Mouse (Mus musculus) limb, embryonic 11.5 days (tissue): ENCODE results near the gene Atxn1. TPM values are rescaled to one million over a fixed set of nuclear protein-coding genes. Genes with fewer than 3 reads are reported as not detected.

ENCODE experiments used
- ATAC-seq: fragments of 200-750 bp; cut with Nextera tagmentation; 2 replicates; pipeline ENCODE4 v1.8.0; 2017; ENCODE audit warnings: low read depth; ENCODE audit not compliant: insufficient number of reproducible peaks, low FRiP score, low TSS enrichment
- DNase-seq: peaks from one replicate; pipeline ENCODE4 v3.0.0-alpha.2; 2015; ENCODE audit warnings: low spot score
- H3K27ac ChIP-seq: fragments of 300-500 bp; sonication (generic); replicated peaks from 2 replicates; pipeline ENCODE4 v1.5.1; 2014; ENCODE audit warnings: low read depth, mild to moderate bottlenecking, low read length
- H3K27me3 ChIP-seq: fragments of 300-500 bp; sonication (generic); 2 replicates; pipeline ENCODE4 v1.6.1; 2014; ENCODE audit warnings: mild to moderate bottlenecking, low read length, mixed read lengths; ENCODE audit not compliant: control insufficient read depth, insufficient read depth
- H3K36me3 ChIP-seq: fragments of 300-500 bp; sonication (generic); 2 replicates; pipeline ENCODE4 v1.6.1; 2014; ENCODE audit warnings: mild to moderate bottlenecking, low read length, moderate library complexity, mixed read lengths; ENCODE audit not compliant: control insufficient read depth, insufficient read depth
- H3K4me1 ChIP-seq: fragments of 300-500 bp; sonication (generic); 2 replicates; pipeline ENCODE4 v1.6.1; 2014; ENCODE audit warnings: low read length, mixed read lengths; ENCODE audit not compliant: control insufficient read depth, insufficient read depth
- H3K4me2 ChIP-seq: fragments of 300-500 bp; sonication (generic); 2 replicates; pipeline ENCODE4 v1.6.1; 2014; ENCODE audit warnings: low read depth, mild to moderate bottlenecking, moderate library complexity; ENCODE audit not compliant: severe bottlenecking
- H3K4me3 ChIP-seq: fragments of 300-500 bp; sonication (generic); 2 replicates; pipeline ENCODE4 v1.5.1; 2014; ENCODE audit warnings: low read depth, low read length
- H3K9ac ChIP-seq: fragments of 300-500 bp; sonication (generic); 2 replicates; pipeline ENCODE4 v1.6.1; 2014; ENCODE audit warnings: mild to moderate bottlenecking, low read length
- H3K9me3 ChIP-seq: fragments of 300-500 bp; sonication (generic); 2 replicates; pipeline ENCODE4 v1.6.1; 2016; ENCODE audit warnings: low read length; ENCODE audit not compliant: control insufficient read depth
- WGBS: fragments of 180-500 bp; shearing (Covaris S2); extraction: QIAGEN DNeasy Blood & Tissue Kit; methylation state at CpG from one replicate; pipeline ENCODE4 v1.1.7; 2014; 5-methylcytosine and 5-hydroxymethylcytosine counted together
- polyA plus RNA-seq: library from polyadenylated mRNA; unstranded; fragments of >200 nt; fragmentation: Nextera tagmentation; extraction: Ambion mirVana; gene quantifications from 2 replicates; pipeline ENCODE4 v1.2.1, GENCODE M21; 2014

The Atxn1 gene
- polyA plus RNA-seq, 1 experiment from 2014 or later = 1.5 TPM

DNA sequence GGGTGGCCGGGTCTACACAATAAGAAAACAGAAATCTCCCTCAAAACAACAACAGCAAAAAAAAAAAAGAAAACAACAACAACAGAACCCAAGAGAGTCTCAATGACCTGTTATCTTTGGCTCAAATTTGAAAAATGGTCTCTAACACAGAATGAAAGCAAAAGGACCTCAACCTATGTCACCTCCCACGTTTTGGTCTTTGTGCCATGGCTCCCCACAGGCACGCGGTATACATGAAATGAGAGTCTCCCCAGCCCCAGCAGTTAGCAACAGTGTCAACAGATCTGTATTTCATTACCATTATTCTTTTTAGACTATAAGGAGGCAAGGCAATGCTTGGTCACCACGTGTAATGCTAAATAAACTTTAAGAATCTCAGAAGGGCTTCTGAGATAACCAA is 110.3 kb downstream of the Atxn1 start:
- no peaks in the 10 kb centered on the region for H3K4me1 ChIP-seq
- H3K9me3 ChIP-seq = no peaks in the 10 kb centered on the region
- no peaks in the 10 kb centered on the region for H3K27me3 ChIP-seq
- DNase-seq = no peak
- H3K9ac ChIP-seq = no peak overlapping the region
- H3K4me3 ChIP-seq = no peak overlapping the region
- ATAC-seq = no peak
- H3K27ac ChIP-seq = no peak overlapping the region
- H3K4me2 ChIP-seq = no peak overlapping the region
- H3K36me3 ChIP-seq = no peaks in the 10 kb centered on the region
- WGBS = 84% methylated on average over 5 of the region's 5 CpGs

DNA sequence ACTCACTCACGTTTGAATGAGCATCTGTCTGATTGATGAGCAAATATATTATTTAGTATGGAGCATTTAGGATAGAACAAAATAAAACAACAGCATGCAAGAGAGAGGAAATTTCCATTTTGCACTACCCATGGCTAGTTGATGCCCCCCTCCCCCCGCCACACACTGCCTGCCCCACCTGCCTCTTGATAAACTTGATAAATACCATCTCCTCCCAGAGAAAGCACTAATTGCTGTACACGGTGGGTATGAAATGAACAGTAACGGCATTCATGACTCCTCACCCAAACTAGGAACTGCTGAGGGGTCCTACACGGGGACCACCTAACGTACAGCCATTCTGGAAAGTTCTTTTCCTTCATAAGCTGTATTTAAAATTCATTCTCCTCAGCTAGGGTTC is 111.1 kb downstream of the Atxn1 start:
- no peaks in the 10 kb centered on the region for H3K27me3 ChIP-seq
- no peaks in the 10 kb centered on the region for H3K4me1 ChIP-seq
- H3K27ac ChIP-seq = no peak overlapping the region
- no peak for DNase-seq
- no peaks in the 10 kb centered on the region for H3K9me3 ChIP-seq
- H3K4me2 ChIP-seq = no peak overlapping the region
- no peak overlapping the region for H3K4me3 ChIP-seq
- no peak for ATAC-seq
- no peaks in the 10 kb centered on the region for H3K36me3 ChIP-seq
- 73% methylated on average over 6 of the region's 6 CpGs for WGBS
- no peak overlapping the region for H3K9ac ChIP-seq

DNA sequence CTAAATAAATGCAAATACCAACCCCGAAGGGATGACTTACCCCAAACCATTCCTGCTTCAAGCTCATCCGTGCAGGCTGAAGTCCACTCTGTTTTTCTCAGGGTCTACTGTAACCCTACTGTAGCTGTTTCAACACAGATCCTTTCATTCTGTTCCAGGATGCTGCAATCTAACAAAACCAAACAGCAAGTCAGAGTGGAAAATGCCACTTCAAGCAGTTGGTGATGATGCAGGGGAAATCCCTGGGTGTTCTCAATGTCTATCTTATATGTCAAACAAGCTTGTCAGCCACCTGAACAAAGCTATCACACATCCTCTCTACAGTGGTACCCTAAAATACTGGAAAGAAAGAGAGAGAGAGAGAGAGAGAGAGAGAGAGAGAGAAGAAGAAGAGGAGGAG is 112.5 kb downstream of the Atxn1 start:
- Histone ChIP-seq H3K27me3 (no peaks in the 10 kb centered on the region), H3K4me1 (no peaks in the 10 kb centered on the region), H3K36me3 (no peaks in the 10 kb centered on the region), H3K9ac (no peak overlapping the region), H3K9me3 (no peaks in the 10 kb centered on the region), H3K4me3 (no peak overlapping the region), H3K27ac (no peak overlapping the region), H3K4me2 (no peak overlapping the region)
- ATAC-seq (no peak), DNase-seq (no peak)
- WGBS = 92% methylated on average over 2 of the region's 2 CpGs

DNA sequence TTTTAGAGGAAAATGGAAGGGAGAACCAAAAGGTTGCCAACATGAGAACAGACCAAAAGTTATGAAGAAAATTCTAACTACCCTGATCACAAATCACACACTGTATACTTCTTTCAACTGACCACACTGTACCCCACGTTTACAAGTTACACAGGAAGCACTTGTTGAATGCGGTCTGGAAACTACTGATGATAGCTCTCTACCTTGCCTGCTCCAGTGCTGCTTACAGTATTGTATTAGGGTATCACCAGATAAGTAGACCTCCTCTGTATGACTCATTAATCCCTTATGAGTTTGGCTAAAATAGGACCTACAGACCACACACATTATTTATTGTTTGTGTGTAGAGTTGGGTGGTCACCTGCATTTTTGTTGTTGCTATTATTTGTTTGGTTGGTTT is 113.1 kb downstream of the Atxn1 start:
- Histone ChIP-seq H3K4me1 (no peaks in the 10 kb centered on the region), H3K36me3 (no peaks in the 10 kb centered on the region), H3K4me2 (no peak overlapping the region), H3K9me3 (no peaks in the 10 kb centered on the region), H3K4me3 (no peak overlapping the region), H3K27me3 (no peaks in the 10 kb centered on the region), H3K9ac (no peak overlapping the region), H3K27ac (no peak overlapping the region)
- ATAC-seq (no peak), DNase-seq (no peak)
- WGBS = 86% methylated on average over 2 of the region's 2 CpGs

DNA sequence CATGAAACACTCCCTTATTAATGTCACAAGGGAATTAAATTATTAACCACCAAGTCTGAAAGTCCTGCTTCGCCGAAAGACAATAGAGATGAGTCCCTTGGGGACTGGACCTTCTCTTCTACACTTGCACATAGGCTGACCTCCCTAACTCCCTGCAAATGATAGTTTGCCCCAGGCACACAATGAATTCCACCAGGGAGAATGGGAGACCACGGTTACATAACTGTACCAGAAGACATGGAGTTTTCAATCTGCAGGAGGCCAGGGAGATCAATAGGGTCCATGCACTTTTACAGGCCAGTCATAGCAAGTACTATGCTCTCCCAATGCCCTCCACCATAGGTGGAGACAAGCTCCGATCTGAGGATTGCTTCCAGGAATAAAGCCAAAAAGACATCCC is 113.7 kb downstream of the Atxn1 start:
- H3K4me1 ChIP-seq = no peaks in the 10 kb centered on the region
- no peak overlapping the region for H3K4me3 ChIP-seq
- no peaks in the 10 kb centered on the region for H3K36me3 ChIP-seq
- WGBS = 88% methylated on average over 4 of the region's 4 CpGs
- no peaks in the 10 kb centered on the region for H3K9me3 ChIP-seq
- H3K27ac ChIP-seq = no peak overlapping the region
- DNase-seq (no peak), ATAC-seq (no peak)
- H3K9ac ChIP-seq = no peak overlapping the region
- no peaks in the 10 kb centered on the region for H3K27me3 ChIP-seq
- H3K4me2 ChIP-seq = no peak overlapping the region

DNA sequence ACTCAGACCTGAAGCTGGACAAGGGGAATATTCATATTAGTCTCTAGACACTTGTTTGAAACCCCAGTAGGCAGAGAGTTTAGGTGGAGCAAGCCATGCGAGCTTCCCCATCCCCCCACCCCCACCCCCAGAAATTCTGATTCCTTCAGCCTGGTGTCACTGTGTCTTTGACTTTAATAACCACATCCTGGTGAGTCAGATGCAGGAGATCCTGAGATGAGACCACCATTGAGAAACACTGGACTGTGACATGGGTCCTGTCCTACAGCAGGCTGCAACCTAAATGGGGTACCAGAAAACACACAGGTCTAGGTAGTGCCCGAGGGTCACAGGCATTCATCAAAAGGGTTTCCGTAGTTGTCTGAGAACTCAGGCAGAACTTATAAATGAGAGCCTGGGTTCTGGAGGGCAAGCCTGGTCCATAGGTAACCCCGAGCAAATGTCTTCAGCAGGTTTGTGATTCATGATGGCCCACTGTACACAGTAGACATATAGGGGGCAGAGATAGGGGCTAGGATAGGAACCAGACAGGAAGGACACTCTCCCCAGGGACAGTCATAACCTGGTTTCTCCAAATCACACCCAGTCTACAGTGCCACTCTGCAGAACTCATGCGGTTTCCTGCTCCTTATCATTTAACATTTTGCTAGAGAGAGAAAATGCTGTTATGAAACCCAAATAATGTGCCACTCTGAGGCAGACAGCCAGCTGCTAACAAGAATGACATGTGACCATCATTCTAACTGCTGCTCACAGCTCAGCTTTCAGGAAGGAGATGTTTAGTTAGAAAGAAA is 114.4 kb downstream of the Atxn1 start:
- Histone ChIP-seq H3K4me1 (no peaks in the 10 kb centered on the region), H3K4me2 (no peak overlapping the region), H3K27me3 (no peaks in the 10 kb centered on the region), H3K9ac (no peak overlapping the region), H3K36me3 (no peaks in the 10 kb centered on the region), H3K9me3 (no peaks in the 10 kb centered on the region), H3K27ac (no peak overlapping the region), H3K4me3 (no peak overlapping the region)
- DNase-seq (no peak), ATAC-seq (no peak)
- WGBS = 90% methylated on average over 5 of the region's 5 CpGs

DNA sequence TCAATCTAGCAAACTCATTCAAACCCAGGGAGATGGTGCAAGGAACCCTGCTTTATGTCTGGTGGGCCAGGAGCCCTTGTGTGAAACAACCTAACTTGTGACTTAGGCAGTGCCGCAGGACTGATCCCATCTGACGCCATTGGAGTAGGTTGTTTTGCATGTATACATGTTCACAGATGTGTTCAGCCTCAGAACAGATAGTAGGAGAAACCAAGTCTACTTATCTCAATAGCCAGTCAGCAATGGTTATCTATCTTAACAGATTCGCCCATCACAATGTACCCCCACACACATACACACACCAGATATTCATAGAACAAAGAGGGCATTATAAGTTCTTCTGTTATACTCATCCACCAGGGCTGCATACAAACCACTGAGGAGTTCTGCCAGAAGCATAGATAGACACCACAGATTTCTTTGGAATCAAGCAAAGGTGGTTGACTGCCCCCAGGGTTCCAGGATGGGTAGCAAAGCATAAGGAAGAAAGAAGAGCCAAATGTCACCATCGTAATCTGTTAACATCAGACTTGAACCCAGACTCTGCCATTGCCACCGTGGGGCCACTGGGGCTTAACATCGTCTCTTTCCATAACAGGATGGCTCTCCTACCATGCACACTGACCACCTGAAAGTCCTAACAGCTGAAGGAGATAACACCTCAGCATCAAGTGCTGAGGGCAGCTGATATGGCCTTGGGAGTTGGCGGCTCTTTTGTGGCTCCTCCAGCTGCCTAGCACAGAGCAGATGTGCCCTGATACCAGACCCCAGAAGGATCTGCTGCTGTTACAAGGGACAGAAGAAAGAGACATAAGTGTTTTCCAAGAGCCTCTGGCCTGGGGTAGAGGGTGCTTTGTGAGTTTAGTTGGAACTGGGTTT is 115.4 kb downstream of the Atxn1 start:
- H3K27me3 ChIP-seq = no peaks in the 10 kb centered on the region
- 88% methylated on average over 7 of the region's 7 CpGs for WGBS
- H3K4me1 ChIP-seq = no peaks in the 10 kb centered on the region
- H3K4me2 ChIP-seq = no peak overlapping the region
- no peak for DNase-seq
- H3K36me3 ChIP-seq = no peaks in the 10 kb centered on the region
- no peak overlapping the region for H3K4me3 ChIP-seq
- ATAC-seq = no peak
- H3K9me3 ChIP-seq = no peaks in the 10 kb centered on the region
- no peak overlapping the region for H3K27ac ChIP-seq
- H3K9ac ChIP-seq = no peak overlapping the region

DNA sequence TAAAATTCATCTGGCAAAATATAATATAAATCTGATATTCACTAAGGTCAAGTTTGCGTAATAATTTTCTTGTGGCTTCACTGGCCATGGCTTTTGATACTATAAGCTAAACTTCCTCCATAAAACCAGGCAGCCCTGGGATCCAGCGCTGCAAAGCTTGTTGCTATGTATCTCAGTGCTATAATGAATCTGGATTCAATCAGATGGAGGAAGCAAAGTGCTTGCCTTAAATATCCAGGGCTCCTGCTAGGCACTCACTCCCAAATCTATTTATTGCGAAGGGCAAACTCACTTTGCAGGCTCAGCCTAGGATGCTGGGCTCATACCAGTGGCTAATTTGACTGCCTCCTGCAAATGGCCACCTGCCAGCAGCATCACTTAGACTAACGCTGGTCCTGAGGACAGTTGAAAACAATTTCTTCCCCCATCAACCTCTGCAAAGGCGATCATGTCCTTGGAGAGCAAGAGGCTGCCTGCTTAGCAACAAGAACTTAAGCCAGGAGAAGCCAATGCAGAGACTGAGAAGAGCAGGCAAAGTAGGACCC is 122.2 kb downstream of the Atxn1 start:
- Histone ChIP-seq H3K27me3 (no peaks in the 10 kb centered on the region), H3K9ac (no peak overlapping the region), H3K4me3 (no peak overlapping the region), H3K36me3 (no peaks in the 10 kb centered on the region), H3K27ac (no peak overlapping the region), H3K9me3 (no peaks in the 10 kb centered on the region), H3K4me2 (no peak overlapping the region), H3K4me1 (peaks cover 3% of the 10 kb centered on the region; the same call in 1 of the 2 replicates)
- DNase-seq (no peak), ATAC-seq (no peak)
- WGBS = 51% methylated on average over 5 of the region's 5 CpGs
